Mouse (Mus musculus) small intestine, adult 2 months (tissue): ENCODE results near the gene Pnpla3. TPM values are rescaled to one million over a fixed set of nuclear protein-coding genes. Genes with fewer than 3 reads are reported as not detected.

Experiments used
- H3K27ac ChIP-seq: fragments of 200-500 bp; 2 replicates; pipeline ENCODE4 v1.5.1; 2012; ENCODE audit warnings: low read depth, low read length, control low read depth, inconsistent platforms; ENCODE audit not compliant: insufficient read depth
- H3K27me3 ChIP-seq: fragments of 200-500 bp; 2 replicates; pipeline ENCODE4 v1.6.1; 2012; ENCODE audit warnings: mild to moderate bottlenecking, moderate library complexity, low read length, inconsistent platforms; ENCODE audit not compliant: control insufficient read depth, insufficient read depth
- H3K36me3 ChIP-seq: fragments of 200-500 bp; 2 replicates; pipeline ENCODE4 v1.6.1; 2012; ENCODE audit warnings: mild to moderate bottlenecking, low read length, control low read depth, inconsistent platforms; ENCODE audit not compliant: control insufficient read depth, insufficient read depth
- H3K4me1 ChIP-seq: fragments of 200-500 bp; 2 replicates; pipeline ENCODE4 v1.6.1; 2012; ENCODE audit warnings: low read length, inconsistent platforms, mixed read lengths; ENCODE audit not compliant: control insufficient read depth, insufficient read depth, insufficient read length
- H3K4me3 ChIP-seq: fragments of 200-500 bp; 2 replicates; pipeline ENCODE4 v1.5.1; 2012; ENCODE audit warnings: low read depth, mild to moderate bottlenecking, control low read depth, inconsistent platforms, low read length, moderate library complexity
- CTCF ChIP-seq: fragments of 200-500 bp; IDR thresholded peaks from 2 replicates; pipeline ENCODE4 v1.5.1; 2012; ENCODE audit warnings: low read depth, mild to moderate bottlenecking, control low read depth, inconsistent platforms, low read length, moderate library complexity, mixed read lengths; ENCODE audit not compliant: insufficient replicate concordance, insufficient read length; ENCODE audit errors: extremely low read depth
- POLR2A ChIP-seq: fragments of 200-500 bp; IDR thresholded peaks from 2 replicates; pipeline ENCODE4 v1.6.1; 2012; ENCODE audit warnings: low read depth, mild to moderate bottlenecking, control low read depth, inconsistent platforms, low read length, moderate library complexity
- WGBS: fragments of 180-500 bp; shearing (Covaris S2); methylation state at CpG from one replicate; pipeline ENCODE4 v1.1.7; 2018; 5-methylcytosine and 5-hydroxymethylcytosine counted together
- polyA plus RNA-seq: library from polyadenylated mRNA; depleted of rRNA; stranded (reverse); fragments of >200 nt; gene quantifications from 2 replicates; pipeline ENCODE4 v1.2.3, GENCODE M21; 2012

Gene Pnpla3
- polyA plus RNA-seq, 1 experiment: 0.80 TPM

DNA sequence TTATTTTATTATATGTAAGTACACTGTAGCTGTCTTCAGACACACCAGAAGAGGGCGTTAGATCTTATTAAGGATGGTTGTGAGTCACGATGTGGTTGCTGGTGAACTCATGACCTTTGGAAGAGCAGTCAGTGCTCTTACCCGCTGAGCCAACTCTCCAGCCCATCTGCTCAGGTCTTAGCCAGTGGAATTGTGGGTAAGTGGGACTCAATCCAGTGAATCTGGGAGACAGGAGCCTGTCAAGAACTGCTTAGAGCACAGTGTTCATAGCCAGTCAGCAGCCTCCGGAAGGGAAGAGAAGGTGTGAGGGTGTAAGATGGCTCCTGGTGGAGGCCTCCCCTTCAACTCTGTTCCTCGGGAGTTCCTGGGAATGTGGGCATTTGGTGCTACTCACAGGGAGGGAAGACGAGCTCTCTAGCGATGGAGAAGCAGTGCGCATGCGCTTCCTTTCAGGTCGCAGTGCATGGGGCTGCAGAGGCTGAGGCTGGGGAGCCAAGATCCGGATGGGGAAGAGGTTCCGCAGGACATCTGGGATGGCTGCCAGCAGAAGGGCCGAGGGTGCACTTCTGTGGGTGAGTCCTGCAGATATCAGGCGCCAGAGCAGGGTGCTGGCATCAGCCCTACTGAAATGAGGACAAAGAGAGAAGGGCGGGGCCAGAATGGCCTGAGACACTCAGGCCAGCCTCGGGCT, 36.4 kb upstream of the Pnpla3 start:
- no peak for TF ChIP-seq CTCF
- TF ChIP-seq POLR2A: no peak
- WGBS: 50% methylated on average over 16 of the region's 16 CpGs
- Histone ChIP-seq H3K27ac (no peak overlapping the region), H3K4me3 (no peak overlapping the region), H3K36me3 (no peaks in the 10 kb centered on the region), H3K27me3 (no peaks in the 10 kb centered on the region), H3K4me1 (no peaks in the 10 kb centered on the region)

DNA sequence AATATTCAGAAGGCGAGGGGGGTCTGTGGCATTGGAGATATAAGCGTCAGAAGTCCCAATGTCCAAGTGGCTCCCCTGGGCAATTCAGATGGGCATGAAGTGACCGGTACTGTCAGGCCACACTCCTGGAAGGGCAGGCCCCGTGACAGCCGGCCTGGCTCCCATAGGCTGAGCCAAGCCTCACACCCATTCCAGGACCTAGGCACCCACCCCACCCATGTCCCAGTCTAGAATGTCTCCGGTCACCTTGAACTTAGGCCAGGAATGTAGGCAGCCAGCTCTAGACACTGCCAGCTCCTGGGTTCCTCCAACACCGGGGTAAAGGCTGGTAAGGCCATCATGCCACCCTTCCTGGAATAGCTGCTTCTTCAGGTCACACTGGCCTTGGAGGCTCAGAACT, 35.7 kb upstream of the Pnpla3 start:
- no peak overlapping the region for H3K27ac ChIP-seq
- no peaks in the 10 kb centered on the region for H3K4me1 ChIP-seq
- H3K36me3 ChIP-seq: no peaks in the 10 kb centered on the region
- no peaks in the 10 kb centered on the region for H3K27me3 ChIP-seq
- H3K4me3 ChIP-seq: no peak overlapping the region
- 86% methylated on average over 7 of the region's 7 CpGs for WGBS
- TF ChIP-seq POLR2A: no peak

- Histone ChIP-seq H3K36me3 (no peaks in the 10 kb centered on the region), H3K4me3 (no peak overlapping the region), H3K27me3 (no peaks in the 10 kb centered on the region), H3K27ac (no peak overlapping the region), H3K4me1 (no peaks in the 10 kb centered on the region)
- TF ChIP-seq POLR2A (no peak), CTCF (no peak)
- 62% methylated on average over 4 of the region's 4 CpGs for WGBS
Measured at GRCm38 (mm10) chr15:84133440-84133839, 34.2 kb upstream of the Pnpla3 start.

GRCm38 (mm10) chr15:84135472-84135871, 32.2 kb upstream of the Pnpla3 start:
- TF ChIP-seq CTCF (peak; percentile 67; the same call in 1 of the 2 replicates), POLR2A (no peak)
- Histone ChIP-seq H3K27me3 (no peaks in the 10 kb centered on the region), H3K36me3 (no peaks in the 10 kb centered on the region), H3K4me3 (no peak overlapping the region), H3K4me1 (no peaks in the 10 kb centered on the region), H3K27ac (no peak overlapping the region)
- 85% methylated on average over 5 of the region's 5 CpGs for WGBS

DNA sequence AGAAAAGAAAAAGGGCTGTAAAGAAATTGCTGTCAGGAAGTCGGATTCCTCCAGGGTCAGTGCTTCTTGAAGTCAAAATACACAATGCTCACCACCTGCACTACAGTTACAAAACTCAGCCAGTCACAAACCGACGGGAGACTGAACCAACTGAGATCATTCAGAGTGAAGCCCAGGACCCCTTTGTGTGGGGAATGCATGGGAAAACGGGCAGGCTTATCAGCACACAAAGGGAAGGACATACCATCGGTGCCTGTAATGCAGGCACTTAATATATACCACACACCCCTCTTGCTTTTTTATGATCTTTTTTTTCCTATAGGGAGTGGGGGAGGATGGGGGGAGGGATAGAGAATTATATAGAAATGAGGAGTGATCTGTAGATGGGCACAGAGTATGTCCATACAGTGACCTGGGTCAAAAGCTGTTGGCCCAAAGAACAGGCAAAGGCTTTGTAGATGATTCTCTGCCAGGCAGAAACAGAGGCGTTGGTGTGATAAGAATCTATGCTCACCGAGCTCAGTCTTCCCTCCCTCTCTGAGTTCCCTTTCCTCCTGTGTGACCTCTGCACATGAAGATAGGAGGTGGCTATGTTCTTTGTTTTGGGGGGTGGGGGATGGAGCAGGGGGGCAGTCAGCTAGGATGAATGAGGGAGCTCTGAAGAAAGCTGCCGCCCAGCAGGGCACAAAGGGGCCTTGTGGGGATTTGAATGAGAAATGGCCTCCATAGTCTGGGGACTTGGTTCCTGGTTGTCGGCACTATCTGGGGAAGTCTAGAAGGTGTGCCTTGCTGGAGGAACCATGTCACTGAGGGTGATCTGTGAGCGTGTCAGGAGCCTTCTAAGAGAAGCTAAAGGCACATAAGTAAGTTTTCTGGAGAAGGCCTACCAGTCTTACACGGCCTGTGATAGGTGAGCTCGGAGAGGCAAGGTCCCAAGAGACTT, 30.9 kb upstream of the Pnpla3 start:
- H3K4me1 ChIP-seq: no peaks in the 10 kb centered on the region
- no peak overlapping the region for H3K4me3 ChIP-seq
- no peaks in the 10 kb centered on the region for H3K27me3 ChIP-seq
- H3K27ac ChIP-seq: no peak overlapping the region
- WGBS: 37% methylated on average over 12 of the region's 12 CpGs
- TF ChIP-seq POLR2A: no peak
- TF ChIP-seq CTCF: no peak
- H3K36me3 ChIP-seq: no peaks in the 10 kb centered on the region

GRCm38 (mm10) chr15:84139592-84140005, 28.0 kb upstream of the Pnpla3 start:
- WGBS: 61% methylated on average over 5 of the region's 5 CpGs
- no peaks in the 10 kb centered on the region for H3K27me3 ChIP-seq
- H3K27ac ChIP-seq: no peak overlapping the region
- no peaks in the 10 kb centered on the region for H3K4me1 ChIP-seq
- TF ChIP-seq POLR2A (no peak), CTCF (no peak)
- no peaks in the 10 kb centered on the region for H3K36me3 ChIP-seq
- H3K4me3 ChIP-seq: no peak overlapping the region

DNA sequence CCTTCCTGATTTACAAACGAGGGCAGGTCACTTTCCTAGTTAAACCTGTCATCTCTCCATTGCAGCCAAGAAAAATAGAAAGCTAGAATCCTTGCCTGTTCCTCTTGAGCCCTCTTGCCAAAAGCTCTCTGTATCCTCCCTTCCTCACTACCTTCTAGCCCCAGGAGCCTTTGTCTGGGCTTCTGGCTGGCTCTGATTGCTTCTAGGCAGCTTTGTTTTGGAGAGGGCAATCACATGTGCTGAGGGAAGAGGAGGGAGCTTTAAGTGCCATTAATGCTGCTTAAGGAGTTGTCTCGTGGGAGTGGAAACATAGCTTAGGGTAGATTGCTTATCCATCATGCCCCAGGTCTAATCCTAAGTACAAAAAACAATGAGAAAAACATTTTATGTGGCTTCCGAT, 27.5 kb upstream of the Pnpla3 start:
- Histone ChIP-seq H3K36me3 (no peaks in the 10 kb centered on the region), H3K4me3 (no peak overlapping the region), H3K27me3 (no peaks in the 10 kb centered on the region), H3K27ac (no peak overlapping the region), H3K4me1 (no peaks in the 10 kb centered on the region)
- TF ChIP-seq POLR2A (no peak), CTCF (no peak)
- 52% methylated on average over 3 of the region's 3 CpGs for WGBS
